Mouse (Mus musculus) cerebellum, postnatal 25 days (tissue): ENCODE data around the gene Krt75.
A peak's percentile ranks its signal among the peaks of the same experiment; 100 is the strongest.
"Not testable (repeated sequence)": the region's sequence is repeated elsewhere in the genome, so short reads cannot be mapped to it uniquely, and the experiment has no call there.

Source experiments
- DNase-seq, 2 experiments: peaks; one replicate each; pipeline ENCODE4 v3.0.0; 2021; ENCODE audit warnings: mixed read lengths in 2 of 2

The Krt75 gene

DNA sequence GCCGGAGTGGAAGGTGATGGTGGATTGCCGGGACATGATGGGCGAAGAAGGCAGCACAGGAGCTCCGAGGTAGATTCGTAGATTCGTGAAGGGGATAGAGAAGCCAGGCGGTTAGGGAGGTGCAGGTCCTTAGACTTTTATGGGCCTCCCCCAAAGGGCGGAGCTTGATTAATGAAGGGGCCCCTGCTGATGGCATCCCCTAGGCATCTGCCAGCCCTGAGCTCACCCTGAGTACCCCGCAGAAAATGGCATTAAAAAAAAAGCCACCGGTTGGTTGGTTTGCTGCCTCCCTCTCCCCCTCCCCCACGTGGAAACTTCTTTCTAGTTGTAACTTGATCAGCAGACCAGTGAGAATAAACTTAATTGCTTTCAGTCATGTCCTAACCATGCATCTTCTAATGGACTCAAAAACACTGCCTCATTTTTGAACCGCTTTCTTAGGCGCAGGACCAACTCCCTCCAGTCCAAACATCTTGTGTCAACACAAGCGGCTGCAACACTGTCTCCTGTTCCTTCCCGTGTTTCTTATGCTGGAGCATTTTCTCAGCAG, at the start of gene Krt75:
Gene Krt75 (minus strand): TSS at position 109 of the 550 bp plus-strand sequence.
- DNase-seq: no peak

DNA sequence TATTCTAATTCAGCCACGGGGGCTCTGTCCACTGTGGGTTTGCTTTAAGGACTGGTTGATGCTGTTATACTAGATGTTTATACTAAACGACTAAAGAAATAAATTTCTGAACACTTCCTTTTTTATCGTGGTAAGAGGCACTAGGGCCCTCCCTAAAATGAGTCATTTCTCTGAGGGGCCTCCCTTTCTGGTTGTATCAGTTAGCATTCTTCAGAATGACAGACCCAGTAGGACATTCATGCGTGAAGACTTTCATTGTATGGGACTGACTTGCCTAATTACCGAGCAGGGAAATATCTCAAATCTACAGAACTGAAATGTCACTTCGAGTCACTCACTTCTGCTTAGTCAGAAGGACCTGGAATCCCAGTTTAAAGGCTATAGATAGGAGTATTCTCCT, 25.4 kb upstream of the Krt75 start:
- DNase-seq: no peak

DNA sequence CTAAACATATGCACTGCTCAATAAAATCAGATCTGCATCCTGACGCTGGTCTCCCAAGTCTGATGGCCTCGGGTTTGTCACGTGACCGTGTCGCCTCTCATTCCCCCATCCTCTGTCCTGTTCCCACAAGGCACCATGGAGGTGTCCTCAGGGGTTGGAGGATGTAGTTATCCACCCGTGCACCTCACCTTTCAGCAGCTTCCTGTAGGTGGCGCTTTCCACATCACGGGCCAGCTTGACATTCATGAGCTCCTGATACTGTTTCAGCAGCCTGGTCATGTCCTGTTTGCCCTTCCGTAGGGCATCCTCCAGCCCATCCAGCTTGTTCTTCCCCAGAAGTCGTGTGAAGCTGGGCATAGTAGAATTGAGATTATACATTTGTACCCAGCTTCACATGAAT, 14.5 kb upstream of the Krt75 start:
- no peak for DNase-seq

DNA sequence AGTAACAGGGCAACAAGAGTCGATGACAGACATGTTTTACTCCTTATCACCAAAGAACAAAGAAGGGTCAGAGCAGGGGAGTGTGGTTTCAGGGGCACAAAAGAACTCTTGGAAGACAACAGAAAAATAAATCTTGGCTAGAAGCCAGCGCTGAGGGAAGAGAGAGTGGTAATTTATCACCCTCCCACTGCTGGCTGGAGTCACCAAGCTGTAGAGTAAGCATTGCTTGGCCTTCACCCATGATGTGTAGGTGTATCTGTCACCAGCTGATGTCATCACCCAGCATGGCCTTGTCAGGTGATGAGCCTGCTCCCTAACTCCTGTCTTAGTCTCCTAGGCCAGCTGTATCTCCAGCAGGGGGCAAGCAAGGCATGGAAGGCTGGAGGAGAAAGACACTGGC, 10.8 kb upstream of the Krt75 start:
- no peak for DNase-seq

DNA sequence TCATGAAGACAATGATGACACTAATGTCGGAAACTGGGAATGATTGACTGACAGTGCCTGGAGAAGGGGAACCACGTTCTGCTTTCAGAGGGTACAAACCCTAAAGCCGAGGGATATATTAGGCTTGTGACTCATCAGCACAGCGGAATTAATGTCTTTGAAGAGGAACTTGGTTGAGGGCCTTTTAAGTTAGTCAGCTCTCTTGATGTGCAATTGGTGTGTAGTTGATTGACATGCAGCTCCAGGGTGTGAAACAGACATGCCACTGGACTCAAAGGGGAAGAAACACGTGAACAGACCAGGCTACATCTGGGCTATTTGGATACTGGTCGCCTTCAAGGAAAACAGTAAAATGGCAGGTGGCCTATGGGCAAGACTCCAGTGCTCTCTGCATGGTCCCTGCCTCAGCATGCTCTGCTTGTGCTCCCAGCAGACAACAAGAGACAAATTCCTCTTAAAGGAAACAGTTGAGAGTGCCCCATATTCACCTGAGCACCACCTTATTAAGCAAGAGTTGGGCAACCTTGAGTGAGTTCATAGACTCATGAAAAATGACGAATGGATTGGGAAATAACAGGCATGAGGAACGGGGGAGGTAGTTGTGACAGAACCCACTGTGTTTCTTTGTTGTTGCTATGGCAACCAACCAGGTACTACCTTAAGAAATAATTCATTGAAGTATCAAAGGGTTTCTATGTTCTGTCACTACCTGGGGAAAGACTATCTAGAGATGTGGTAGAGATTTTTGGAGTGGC, 9.7 kb upstream of the Krt75 start:
- no peak for DNase-seq

DNA sequence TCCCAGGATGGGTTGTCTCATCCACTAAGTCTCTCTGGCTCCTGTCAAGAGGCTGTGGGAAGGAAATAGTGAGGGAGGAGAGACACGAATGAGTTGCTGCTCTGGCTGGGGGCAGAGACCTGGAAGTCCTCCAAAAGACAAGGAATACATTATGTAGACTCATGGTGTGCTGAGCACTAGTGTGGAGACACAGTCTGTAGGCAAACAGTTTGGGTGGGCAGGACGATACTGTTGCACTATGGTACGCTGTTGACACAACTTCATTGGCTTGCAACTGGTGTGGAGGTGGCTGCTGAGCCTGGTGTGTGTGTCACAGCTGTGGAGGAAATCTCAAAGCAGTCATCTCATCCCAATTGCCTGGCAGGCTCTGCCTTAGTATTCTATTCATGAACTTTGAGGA, 8.0 kb upstream of the Krt75 start:
- no peak for DNase-seq

DNA sequence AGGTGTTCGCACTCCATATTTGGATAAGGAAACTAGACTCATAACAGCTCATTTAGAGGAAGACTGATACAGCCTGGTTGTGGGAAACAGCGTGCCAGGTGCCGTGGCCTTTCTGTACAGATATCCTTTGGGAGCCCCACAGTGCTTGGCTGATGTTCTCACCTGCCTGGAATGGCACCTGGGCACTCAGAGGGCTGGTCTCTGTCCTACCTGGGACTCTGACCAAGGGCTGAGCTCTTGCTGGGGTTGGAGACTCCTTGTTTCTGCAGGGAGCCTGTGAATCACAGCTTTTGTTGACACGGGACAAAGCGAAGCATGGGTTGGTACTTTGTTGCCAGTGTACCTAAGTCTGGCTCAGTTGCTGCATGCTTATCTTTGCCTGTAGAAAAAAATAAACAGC, 1.8 kb upstream of the Krt75 start:
- no peak for DNase-seq

DNA sequence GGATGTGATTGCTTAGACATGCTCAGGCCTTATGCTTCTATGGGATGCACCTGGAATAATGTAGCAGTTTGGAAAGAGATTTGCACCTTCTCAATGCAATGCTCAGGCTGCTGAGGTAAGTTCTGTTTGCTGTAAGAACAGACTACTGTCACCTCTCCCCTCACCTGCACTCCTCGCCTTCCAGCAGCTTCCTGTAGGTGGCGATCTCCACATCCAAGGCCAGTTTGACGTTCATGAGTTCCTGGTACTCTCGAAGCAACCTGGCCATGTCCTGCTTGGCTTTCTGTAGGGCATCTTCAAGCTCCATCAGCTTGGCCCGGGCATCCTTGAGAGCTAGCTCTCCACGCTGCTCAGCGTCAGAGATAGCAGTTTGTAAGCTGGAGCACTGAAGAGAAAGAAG, 5.9 kb downstream of the Krt75 start:
- no peak for DNase-seq

DNA sequence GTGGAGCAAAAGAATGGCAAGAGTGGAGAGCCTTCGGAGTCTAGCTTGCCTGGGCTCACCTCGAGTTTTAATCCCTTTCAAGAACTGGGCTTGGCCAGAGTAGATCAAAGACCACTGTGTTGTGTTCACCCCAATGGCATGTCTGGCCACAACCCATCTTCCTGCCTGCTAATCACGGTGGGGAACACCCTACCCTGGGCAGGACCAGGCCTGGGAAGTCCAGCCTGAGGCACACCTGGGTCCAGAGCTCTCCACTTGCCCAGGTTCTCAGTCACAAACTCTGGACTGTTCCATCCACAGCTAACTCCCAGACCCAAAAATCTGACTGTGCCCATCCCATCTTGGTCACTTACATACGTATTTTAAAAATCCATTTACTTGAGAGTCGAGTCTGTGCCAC, 10.9 kb downstream of the Krt75 start, which contains the start of gene Krt90:
Gene Krt90 (minus strand): TSS at position 101 of the 400 bp plus-strand sequence.
- DNase-seq: no peak

DNA sequence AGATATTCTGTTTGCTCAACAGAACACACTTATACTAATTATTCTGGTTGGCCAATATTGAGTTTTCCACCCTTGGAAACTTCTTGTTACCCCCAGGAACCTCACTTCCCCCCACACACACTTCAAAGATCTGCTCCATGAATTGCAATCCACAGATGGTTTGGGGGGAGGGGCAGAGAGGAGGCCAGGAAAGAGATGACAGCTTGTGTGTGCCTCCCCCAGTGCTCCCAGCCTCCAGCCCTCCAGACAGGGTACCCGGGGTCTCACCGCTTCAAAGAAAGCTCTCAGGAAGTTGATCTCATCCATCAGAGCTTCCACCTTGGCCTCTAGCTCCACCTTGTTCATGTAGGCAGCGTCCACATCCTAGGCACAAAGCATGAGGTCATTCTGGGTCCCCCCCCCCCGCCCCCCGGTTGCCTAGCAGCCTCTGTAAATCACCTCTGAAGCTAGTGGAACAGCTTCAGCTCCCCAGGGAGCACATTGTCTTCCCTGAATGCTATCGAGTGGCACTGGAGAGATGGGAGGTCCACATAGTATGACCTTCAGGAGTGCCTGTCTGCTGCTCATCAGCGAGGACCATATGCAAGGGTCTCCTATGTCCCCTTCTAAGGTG, 15.6 kb downstream of the Krt75 start:
- no peak for DNase-seq

DNA sequence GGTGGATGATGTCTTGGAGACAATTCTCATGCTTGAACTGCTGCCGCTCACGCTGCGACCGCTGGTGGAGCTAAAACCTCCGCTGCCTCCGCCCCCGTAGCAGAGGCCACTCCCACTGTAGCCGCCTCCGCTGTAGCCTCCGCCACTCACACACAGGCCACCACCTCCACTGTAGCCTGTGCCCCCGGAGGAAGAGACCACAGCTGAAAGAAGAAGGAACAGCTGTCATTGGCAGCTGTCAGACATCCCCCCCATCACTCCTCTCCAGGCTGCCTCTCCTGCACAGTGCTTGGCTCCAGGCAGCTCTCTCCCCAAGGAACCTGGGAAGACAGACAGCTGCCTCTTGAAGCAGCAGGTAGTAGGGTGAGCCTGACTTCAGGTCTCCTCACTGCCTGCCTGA, 20.5 kb downstream of the Krt75 start:
- peak; percentile 11 to 31 for DNase-seq

DNA sequence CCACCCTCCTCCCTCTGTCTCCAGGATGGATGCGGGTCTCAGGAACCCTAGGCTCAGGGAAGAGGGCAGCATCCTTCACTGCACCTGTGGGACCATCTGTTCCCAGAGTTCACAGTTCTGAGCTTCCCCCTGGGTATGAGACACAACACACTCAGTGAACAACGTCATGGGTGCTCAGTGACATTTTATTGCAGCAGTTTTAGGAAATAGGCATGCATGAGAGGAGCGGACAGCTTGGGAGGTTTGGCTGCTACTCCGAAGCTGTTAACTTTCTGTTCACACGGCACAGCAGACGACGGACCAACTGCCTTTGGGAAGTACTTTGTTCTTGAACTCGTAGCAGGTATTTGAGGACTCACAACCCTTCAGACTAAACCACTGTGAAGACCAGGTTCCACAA, 21.5 kb downstream of the Krt75 start:
- DNase-seq: no peak

DNA sequence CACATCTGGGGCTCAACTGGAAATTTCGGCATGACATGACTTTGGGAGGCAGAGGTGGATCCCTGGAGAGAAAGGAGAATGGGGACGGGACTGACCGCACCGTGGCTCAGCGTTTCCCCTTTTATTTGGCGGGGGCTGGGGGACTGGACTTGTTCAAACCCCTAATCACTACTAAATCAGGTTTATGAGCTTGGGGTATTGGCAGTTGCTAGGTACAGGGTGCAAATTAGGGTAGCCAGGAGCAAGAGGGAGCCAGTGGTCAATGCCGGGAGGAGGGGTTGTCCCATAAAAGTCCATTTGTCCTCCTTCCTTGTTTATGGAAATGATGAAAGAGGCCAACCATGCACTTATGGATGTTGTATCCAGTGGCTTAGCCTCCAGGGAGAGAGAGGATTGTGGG, 23.1 kb downstream of the Krt75 start, which contains the start of gene Krt82:
Gene Krt82 (minus strand): TSS at position 101 of the 400 bp plus-strand sequence.
- DNase-seq: no peak

DNA sequence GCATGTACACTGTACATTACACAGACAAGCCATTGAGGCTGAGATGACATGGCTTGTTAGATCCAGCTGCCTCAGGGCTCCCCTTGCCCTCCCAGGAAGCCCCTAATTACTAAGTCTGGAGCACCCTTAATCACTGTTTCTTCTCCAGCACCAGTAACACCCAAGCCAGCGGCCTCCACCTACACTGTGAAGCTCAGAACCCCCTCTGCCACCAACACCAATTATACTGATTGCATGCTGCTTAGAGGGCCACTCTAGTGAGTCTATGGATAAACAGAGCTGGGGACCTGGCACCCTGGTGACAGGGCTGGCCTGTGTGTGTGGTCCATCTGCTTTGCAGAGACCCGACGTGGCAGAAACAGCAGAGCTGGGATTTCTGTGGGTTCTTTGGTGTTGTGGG, 29.2 kb downstream of the Krt75 start:
- no peak for DNase-seq

DNA sequence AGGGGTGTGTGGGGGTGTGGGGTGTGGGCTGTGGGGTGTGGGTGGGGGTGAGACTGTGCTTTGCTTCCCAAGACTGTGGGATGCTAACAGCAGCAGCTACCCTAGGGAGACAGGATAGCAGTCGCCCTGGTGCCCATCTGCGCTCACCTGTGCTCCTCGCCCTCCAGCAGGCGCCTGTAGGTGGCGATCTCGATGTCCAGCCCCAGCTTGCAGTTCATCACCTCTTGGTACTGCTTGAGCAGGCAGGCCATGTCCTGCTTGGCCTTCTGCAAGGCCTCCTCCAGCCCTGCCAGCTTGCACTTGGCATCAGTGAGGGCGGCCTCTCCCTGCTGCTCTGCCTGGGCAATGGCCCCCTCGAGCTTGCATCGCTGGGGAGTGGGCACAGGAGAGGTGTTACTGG, 31.2 kb downstream of the Krt75 start:
- peak; percentile 12 to 13 for DNase-seq

DNA sequence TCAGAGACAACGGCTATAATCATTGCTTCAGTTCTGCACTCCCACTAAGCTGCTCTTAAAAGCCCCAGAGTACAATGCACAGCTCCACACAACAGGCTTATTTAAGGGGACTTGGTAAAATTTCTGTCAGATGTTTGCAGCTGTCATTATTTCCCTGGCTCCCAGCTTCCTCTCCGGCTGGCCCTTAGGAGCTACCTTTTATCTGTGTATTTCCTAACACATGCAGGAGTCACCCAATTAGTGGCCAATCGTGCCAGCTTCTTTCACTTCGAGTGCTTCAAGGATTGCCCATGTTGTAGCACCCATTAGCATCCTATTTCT, 35.2 kb downstream of the Krt75 start:
- no peak for DNase-seq

DNA sequence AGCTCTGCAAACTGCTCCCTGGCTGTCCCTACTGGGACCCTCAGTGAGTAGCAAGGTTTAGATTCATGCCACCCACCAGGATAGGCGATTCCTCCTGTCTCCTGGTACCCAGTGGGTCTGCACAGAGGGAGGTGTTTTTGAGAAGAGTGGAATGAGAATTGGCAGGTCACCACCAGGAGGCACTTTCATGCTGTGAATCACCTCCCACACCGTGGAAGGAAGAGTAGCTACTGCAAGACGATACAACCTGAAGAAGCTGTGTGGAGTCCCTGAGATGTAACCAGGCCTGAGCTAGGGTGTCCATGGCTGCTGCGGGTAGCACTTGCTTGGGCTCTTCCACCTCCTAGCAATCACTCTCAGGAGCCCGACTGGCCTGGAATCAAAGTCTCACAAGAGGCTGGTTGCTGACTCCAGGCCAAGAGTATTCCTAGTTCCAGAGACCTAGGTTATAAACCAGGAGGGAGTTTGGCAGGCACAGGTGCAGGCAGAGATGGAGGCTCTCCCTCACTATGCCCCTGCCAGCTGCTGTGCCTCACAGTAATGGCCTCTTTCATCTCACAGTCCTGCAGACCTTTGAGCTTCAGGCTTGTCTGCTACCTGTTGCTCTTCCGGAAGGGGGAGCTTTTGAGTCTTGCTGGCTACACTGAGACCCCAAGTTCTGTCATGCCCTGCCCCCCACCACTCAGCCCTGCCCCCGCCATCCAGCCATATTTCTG, 35.7 kb downstream of the Krt75 start:
- DNase-seq: no peak

DNA sequence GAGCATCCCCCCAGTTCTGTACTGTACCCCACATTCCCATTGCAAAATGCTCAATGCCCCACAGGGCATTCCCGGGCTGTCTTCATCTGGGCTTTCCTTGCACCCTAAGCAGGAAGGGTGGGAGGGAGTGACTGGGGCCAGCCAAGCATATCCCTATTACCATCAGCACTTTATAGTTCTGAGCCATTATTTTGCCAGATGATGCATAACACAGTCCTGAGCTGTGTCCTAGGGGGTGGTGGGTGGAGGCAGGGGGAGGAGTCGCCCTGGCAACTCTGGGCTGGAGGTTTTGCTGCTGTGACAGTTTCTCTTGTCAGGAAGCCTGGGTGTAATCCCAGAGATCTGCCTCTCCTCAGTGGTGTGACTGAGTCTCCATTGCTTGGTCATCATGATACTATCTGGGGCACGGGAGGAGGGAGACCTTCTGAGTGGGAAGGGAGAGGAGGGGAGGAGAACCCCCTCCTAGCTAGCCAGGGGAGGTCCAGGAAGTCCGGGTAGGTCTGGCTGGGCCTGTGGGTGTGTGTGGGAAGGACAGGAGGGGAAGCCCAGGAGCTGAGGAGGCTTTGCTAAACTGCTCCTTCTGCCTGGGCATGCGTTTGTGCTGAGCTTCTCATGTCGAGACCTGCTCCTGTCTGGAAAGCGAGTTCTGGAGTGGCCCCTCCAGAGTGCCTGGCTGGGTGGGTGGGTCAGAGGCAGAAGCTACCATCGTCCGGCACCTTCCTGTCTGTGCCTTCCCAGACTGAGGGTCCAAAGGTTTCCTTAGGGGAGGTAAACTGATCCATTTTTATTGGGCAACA, 37.5 kb downstream of the Krt75 start:
- DNase-seq: no peak

DNA sequence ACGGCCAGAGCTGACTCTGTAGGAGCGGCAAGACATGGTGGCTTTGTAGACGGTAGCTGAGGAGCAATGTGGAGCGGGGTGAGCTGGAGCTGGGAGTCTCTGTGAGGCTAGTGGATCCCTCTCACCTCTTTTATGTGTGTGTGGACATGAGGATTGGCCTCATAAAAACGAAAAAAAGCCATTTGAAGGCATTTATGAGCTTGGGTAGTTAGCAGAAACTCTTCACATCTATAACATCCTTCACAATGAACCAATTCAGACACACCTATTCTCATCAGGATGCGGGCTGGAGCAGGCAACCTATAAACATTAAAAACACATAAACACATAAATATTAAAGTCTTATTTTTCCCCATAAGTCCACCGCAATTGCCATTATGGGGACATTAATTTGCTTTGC, 41.0 kb downstream of the Krt75 start, which contains the start of gene Krt84:
Gene Krt84 (minus strand): TSS at position 101 of the 400 bp plus-strand sequence.
- DNase-seq: no peak

DNA sequence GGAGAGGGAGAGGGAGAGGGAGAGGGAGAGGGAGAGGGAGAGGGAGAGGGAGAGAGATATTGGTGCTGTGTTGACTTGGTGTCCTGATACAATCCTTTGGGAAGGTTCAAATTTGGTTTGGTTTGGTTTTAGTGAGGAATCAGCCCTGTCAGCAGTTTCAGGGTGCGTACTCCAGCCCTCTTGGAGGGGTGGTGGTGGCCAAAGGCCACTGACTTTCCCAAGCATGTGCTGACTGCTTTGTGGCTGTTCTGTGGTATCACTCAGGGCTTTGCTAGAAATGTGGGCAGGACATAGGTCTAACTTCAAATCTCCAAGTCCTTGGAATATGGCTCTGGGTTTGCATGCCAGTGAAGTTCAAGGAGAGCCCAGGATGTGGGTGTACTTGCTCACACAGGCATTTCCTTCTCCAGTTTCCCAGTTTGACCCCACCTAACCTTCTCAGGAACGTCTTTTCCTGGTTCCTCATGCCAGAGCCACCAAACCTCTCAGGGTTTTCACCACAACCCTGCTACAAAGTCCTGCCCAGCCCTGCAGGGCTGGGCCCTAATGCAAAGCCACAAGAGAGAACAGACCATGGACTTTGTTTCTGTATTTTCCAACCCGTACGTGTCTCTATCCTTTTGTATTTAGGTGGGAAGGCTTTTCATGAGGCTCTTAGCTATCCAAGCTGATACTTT, 51.0 kb downstream of the Krt75 start:
- DNase-seq: no peak

DNA sequence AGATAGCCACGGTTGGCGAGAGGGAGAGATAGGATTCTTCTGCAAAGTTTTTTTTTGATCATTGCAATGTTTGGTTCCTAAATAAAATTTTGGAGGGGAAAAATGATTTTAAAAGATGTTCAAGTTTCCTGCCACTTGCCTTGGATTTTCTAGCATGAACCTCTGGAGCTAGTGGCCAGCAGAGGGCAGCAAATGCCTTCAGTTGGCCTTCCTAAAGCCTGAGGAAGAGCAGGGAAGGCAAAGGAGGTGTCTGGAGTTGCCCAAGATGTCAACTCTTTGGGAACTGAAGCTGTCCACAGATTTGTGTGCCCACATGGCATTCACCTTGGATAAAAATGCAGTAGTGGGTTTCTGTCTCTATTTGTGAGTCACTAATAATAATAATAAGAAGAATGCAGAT, 53.9 kb downstream of the Krt75 start:
- peak; percentile 77 to 89 for DNase-seq

DNA sequence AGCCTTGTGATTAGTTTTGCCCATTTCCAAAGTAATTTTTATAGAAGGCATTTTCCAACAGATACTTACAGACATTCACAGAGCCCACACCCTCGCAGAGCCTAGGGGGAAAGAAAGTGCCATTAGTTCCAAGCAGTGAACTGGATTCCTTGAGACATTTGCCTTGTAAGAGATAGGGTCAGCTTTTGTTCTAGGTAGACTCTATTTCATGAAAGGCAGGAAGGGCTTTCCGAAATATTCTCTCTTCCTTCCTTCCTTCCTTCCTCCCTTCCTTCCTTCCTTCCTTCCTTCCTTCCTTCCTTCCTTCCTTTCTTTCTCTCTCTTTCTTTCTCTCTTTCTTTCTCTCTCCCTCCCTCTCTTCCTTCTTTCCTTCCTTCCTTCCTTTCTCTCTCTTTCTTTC, 56.5 kb downstream of the Krt75 start, which contains the start of gene Gm49425:
Gene Gm49425 (minus strand): TSS at position 101 of the 400 bp plus-strand sequence.
- not testable (repeated sequence) for DNase-seq
